Mouse (Mus musculus): ENCODE results near the gene Abca12.

The Abca12 gene

DNA sequence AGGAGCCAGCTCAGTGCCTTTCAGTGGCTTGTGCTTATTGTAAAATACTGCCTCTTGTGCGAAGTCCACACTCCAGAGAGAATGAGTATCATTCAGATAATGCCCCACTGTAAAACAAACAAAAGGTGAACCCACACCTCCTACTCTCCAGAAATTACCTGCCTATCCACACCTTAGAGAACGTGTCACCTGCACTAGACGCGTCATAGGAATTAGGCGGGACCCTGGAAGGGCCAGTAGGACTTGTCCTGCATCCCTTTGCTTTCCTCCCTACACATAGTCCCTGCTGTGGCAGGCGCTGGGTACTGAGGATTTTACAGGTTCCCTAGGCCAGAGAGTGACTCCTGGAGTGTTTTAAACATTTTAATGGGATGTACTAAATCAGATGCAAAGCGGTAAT, at the start of gene Abca12:
Gene Abca12 (minus strand): TSS at position 101 of the 400 bp plus-strand sequence.
- DNase-seq (ENCODE audit: low spot score in 2 of 2) = no peak

DNA sequence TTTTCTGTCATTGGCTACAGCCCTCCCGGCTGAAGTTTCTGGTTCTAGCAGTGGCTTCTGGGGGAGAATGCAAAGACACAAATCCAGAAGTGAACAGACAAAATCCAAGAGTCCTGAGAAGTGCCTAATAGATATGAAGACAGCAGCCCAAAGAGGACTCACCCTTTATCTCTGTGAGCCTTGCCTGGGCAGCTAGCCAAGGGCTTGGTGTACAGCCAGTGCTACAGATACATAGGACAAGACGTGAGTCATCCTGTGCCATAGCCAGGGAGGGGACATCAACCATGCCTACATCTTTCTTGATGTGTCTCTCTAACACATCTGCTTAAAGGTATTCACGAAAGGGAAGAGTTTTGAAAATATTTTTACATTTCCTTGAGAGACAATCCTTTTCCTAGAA, 43.3 kb upstream of the Abca12 start:
- DNase-seq (ENCODE audit: low spot score in 2 of 2) = no peak

DNA sequence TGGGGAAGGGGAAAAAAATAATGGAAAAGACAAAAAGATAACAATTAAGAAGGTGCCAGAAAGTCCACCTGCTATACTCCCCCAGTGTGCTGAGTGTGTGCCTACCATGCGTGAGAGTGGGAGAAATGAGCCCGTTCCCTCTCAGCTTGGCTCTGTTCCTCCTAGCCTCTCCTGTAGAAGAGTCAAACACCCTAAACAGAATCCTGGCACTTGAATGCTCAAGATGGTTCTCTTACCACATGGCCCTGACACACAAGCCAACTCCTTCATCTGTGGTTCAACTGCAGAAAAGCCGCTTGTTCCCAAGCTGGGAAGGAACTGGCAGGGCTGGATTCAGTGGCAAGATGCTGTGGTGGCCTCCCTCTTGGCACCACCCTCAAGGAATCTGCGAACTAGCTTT, 32.7 kb upstream of the Abca12 start:
- DNase-seq (ENCODE audit: low spot score in 2 of 2) = no peak

DNA sequence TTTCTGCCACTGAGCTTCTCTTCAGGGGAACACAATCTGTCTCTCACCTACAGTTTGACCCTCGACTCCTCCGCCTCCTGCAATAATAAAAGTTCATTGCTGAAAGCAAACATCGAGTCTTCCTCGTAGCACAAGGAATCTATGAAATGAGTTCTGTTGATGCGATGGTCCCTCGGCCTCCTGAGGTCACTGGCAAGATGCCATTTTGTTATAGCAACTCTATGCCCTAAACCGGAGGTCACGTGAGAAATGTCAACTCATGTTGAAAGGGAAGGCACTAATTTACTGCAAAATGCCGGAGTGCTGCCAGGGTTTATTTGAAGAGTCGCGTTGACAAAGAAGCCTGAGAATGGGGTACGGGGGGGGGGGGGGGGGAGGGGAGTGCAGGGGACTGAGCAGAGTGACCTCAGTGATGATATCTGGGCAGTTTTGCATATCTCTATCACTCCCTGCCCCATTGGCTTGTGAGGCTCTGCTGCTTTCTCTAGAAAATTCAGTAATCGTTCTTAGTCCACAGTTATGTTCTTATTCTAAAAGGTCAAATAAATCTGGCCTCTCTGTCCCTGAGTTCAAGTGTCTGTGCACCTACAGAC, 7.1 kb upstream of the Abca12 start:
- no peak for DNase-seq (ENCODE audit: low spot score in 2 of 2)

- DNase-seq (ENCODE audit: low spot score in 2 of 2) = no peak
These were observed 3.8 kb upstream of the Abca12 start for GRCm38 (mm10) chr1:71418467-71418866.

- DNase-seq (ENCODE audit: low spot score in 2 of 2) = no peak
These were observed 3.2 kb upstream of the Abca12 start for GRCm38 (mm10) chr1:71417951-71418350.

- DNase-seq (ENCODE audit: low spot score in 2 of 2) = no peak
These were observed 626 bp downstream of the Abca12 start for GRCm38 (mm10) chr1:71414084-71414483.

DNA sequence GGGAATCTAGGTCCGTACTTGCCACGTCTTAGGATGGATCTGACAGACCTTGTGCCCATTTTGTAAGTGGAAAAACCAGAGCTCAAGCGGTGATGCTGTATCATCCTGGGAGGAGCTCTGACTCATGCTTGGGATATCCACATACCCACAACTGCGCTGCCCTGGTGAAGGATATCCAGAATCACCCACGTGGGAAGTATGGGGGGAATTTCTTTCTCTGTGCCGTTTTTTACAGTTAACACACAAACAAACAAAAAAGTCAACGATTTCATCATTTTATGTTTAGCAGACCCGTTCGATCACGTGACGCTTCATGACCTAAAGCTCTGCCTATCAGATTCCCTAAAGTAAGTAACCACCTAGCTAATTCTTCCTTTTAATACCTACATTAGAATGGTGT, 1.6 kb downstream of the Abca12 start:
- DNase-seq (ENCODE audit: low spot score in 2 of 2) = no peak

- DNase-seq (ENCODE audit: low spot score in 2 of 2) = no peak
These were observed 7.0 kb downstream of the Abca12 start for GRCm38 (mm10) chr1:71407711-71408110.

- no peak for DNase-seq (ENCODE audit: low spot score in 2 of 2)
These were observed 17.1 kb downstream of the Abca12 start for GRCm38 (mm10) chr1:71397635-71398034.

- no peak for DNase-seq (ENCODE audit: low spot score in 2 of 2)
These were observed 18.6 kb downstream of the Abca12 start for GRCm38 (mm10) chr1:71396105-71396504.

GRCm38 (mm10) chr1:71394177-71394576, 20.5 kb downstream of the Abca12 start:
- DNase-seq (ENCODE audit: low spot score in 2 of 2) = no peak

GRCm38 (mm10) chr1:71393489-71393888, 21.2 kb downstream of the Abca12 start:
- no peak for DNase-seq (ENCODE audit: low spot score in 2 of 2)

GRCm38 (mm10) chr1:71392463-71392862, 22.2 kb downstream of the Abca12 start:
- no peak for DNase-seq (ENCODE audit: low spot score in 2 of 2)

- DNase-seq (ENCODE audit: low spot score in 2 of 2) = no peak
These were observed 28.1 kb downstream of the Abca12 start for GRCm38 (mm10) chr1:71386593-71386992.

DNA sequence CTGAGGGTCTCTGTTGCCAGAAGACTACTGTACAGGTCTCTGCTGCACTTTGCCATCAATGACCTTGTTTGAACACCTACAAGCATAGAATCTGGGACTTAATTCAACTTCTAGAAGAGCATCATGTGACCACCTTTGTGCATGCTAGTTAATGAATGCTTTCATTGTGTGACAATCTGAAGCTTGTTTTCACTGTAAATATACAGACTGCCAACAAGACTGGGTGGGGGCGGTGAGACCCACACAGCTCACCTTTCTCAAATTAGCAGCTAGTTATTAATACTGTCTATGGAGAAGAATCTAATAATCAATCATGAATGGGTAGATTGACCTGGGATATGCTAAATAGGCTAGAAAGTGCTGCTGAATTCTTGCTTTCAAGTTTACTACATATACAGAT, 30.6 kb downstream of the Abca12 start:
- no peak for DNase-seq (ENCODE audit: low spot score in 2 of 2)

DNA sequence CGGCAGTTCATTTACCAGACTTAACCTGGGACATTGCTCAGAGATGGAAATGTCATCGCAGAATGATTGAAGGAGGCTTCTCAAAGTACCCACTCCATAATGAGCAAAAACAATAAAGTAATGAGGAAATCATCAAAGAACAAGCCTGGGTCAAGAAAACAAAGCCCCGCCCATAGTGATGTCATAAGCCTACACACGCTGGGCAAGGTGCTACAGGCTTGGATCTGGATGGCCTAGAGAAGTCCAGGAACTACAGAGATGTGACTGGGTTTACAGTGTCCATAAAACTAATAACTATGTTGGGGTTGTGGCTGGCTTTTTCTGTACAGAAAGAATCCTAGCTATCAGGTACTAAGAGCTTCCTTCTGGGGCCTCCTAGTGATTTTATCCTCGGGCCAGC, 41.6 kb downstream of the Abca12 start:
- no peak for DNase-seq (ENCODE audit: low spot score in 2 of 2)

- DNase-seq (ENCODE audit: low spot score in 2 of 2) = no peak
These were observed 44.4 kb downstream of the Abca12 start for GRCm38 (mm10) chr1:71370266-71370665.

GRCm38 (mm10) chr1:71367770-71368169, 46.9 kb downstream of the Abca12 start:
- DNase-seq (ENCODE audit: low spot score in 2 of 2) = no peak

GRCm38 (mm10) chr1:71342861-71343554, 71.7 kb downstream of the Abca12 start:
- DNase-seq (ENCODE audit: low spot score in 2 of 2) = no peak

- no peak for DNase-seq (ENCODE audit: low spot score in 2 of 2)
These were observed 72.5 kb downstream of the Abca12 start for GRCm38 (mm10) chr1:71342261-71342594.

- DNase-seq (ENCODE audit: low spot score in 2 of 2) = no peak
These were observed 73.1 kb downstream of the Abca12 start for GRCm38 (mm10) chr1:71341370-71342260.
